Mouse (Mus musculus): Measurements from ENCODE around the gene Brdt. TPM values are rescaled to one million over a fixed set of nuclear protein-coding genes. Genes with fewer than 3 reads are reported as not detected.

Gene Brdt
- total RNA-seq (2023) = under 1 TPM; 0.65 to 0.67 TPM

DNA sequence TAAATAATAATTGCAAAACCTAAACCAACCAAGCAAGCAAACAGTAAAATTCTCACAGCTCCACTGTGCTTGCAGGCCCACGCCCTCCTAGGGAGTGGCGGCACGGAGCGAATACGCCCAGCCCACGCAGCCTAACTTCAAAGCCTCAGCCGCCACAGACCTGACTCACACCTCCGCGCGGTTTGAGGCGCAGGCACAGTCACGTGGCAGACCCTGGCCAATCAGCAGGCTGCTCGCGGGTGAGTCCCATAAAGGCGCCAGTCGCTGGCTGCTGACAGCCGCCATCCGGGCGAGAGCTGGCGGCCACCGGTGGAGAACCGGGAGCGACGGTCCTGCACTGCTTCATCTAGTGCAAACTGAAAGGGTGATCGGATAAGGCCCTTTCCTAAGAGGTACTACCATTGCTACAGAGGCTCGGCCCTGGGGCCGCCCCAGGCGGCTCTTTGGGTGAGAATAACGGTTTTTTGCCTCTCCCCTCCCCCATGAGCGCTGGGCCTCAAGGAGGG is at the start of gene Brdt:
Gene Brdt, plus strand, starts transcription at position 244 of the 506 bp plus-strand sequence.

DNA sequence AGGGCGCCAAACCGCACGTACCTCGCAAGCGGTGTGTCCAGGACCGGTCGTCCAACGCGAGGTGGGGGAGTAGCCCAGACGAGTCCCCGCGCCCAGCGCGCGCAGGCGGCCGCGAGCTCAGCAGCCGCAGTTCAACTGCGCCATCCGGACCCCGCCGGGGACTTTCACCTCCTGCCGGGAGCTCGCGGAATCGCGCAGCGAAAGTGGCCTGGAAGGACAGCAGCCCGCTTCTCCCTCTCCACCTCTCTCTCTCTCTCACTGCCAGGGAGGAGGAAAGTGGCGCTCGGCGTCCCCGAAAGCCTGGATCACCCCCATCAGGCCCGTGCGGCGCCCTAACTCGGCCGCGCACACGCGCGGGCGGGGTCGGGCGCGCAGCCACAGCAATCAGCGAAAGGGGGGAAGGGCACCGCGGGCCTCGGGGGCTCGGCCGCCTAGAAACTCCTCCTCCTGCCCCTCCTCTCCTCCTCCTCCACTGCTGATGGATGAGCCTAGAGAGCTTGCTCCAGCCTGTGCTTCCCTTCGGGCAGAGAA is 41.7 kb upstream of the Brdt start, which contains the start of gene Tgfbr3:
Gene Tgfbr3, minus strand, starts transcription at position 396 of the 531 bp plus-strand sequence.

DNA sequence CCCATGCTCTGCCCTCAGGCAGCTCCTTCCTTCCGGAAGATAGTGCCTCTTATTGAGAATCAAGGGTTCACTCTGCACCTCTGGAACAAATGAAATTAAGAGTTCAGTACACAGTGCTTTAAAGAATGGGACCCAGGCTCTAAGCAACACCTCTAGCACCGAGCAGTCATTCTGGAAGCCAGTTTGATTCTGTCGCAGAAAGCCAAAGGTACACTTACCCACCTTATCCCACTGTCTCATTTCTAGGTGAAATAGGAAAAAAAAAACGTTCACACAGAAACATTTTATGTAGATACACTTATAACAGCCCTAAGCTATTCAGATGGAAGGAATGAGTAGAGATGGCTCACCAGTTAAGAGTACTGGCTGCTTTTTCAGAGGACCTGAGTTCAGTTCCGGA is 71.5 kb downstream of the Brdt start, which contains the start of gene Ephx4:
Gene Ephx4, plus strand, starts transcription at position 301 of the 400 bp plus-strand sequence.

DNA sequence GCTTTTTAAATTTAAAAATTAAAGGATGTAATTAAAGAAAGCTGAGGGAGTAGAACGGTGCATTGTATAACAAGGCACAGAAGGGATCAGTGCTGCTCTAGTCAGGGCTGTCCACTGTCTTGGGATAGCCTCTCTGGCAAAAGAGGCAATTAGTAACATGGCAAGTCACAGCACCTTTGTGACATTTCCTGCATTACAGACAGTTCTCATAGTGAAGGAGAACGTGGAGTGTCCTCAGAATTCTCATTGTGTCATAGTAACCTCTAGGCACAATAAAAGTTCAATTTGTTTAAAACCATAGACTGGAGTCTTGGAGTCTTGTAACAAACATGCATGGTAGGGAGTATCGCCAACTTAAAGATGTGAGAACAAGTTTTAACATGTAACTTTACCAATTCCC is 100.3 kb downstream of the Brdt start, which contains the start of gene Lpcat2b:
Gene Lpcat2b, plus strand, starts transcription at position 301 of the 400 bp plus-strand sequence.

Other genes with a start within 250 kb of the Brdt start
- under 1 TPM in 1 of 2 experiments, not detected in 1; 0.61 TPM for gene Tgfbr3, start 41.5 kb upstream of the Brdt start, total RNA-seq (2023)
- not detected for gene Ephx4, start 71.6 kb downstream of the Brdt start, total RNA-seq (2023)
- gene Lpcat2b, start 100.4 kb downstream of the Brdt start, total RNA-seq (2023) = not detected
- gene Btbd8, start 106.8 kb downstream of the Brdt start, total RNA-seq (2023) = 10 to 100 TPM; 13.5 to 14.3 TPM
- gene Gm42669, start 176.5 kb downstream of the Brdt start, total RNA-seq (2023) = under 1 TPM in 1 of 2 experiments, not detected in 1; 0.21 TPM
- gene 1700028K03Rik, start 203.6 kb downstream of the Brdt start, total RNA-seq (2023) = under 1 TPM; 0.32 to 0.62 TPM

Measured in B cell, adult 67 days (primary cell).